Mouse (Mus musculus) mesoderm, embryonic 11.5 days (tissue): ENCODE data around the gene Ptpn18.
A peak's percentile ranks its signal among the peaks of the same experiment; 100 is the strongest.

Experiments used
- DNase-seq: peaks from one replicate; pipeline ENCODE4 v3.0.0-alpha.2; 2012; ENCODE audit warnings: low read depth, low spot score

The Ptpn18 gene

DNA sequence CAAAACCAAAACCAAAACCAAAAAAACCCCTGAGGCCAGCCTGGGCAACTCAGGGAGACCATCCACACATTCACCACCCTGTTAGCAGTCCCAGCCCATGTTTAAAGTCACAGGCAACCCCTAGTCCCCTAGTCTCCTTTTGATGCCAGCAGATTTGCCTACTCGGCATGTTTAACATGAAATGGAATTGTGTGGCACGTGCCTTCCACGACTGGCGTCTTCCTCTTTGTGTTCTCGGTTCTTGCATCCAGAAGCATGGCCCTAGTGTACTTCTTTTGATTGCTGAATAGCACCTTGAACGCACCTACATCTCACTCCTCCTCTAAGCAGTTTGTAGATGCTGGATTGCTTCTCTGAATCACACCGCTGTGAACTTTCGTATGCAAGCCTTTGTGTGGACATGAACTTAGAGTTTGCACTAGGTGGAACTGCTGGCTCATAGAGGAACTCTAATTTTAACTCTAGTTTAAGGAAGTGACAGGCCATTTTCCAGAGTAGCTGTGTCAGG, 4.8 kb downstream of the Ptpn18 start:
- DNase-seq, result no peak

GRCm38 (mm10) chr1:34465445-34465844, 5.9 kb downstream of the Ptpn18 start:
- no peak for DNase-seq

GRCm38 (mm10) chr1:34468051-34468450, 8.5 kb downstream of the Ptpn18 start:
- DNase-seq, result no peak

DNA sequence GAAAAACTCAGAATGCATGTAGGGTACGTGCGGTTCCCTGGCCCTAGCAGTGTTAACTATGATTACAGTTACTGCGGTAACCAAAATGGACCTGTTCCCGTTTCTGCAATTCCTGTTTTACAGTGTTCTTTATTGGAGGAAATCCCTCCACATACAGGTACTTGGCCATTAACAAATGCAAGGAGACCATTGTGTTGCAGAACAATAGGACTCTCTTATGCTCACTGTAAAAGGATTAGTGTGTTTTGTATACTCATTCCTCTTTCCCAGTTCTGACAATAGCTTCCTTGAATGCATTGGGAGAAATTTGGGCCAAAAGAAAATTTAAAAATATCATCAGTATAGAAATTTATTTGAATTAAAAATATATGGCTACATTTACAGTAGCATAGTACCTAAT, 8.9 kb downstream of the Ptpn18 start:
- DNase-seq, result no peak

- DNase-seq, result no peak
Observed at GRCm38 (mm10) chr1:34469801-34470200, 10.2 kb downstream of the Ptpn18 start.

- peak; percentile 33 for DNase-seq
Observed at GRCm38 (mm10) chr1:34472427-34473300, 13.1 kb downstream of the Ptpn18 start.

DNA sequence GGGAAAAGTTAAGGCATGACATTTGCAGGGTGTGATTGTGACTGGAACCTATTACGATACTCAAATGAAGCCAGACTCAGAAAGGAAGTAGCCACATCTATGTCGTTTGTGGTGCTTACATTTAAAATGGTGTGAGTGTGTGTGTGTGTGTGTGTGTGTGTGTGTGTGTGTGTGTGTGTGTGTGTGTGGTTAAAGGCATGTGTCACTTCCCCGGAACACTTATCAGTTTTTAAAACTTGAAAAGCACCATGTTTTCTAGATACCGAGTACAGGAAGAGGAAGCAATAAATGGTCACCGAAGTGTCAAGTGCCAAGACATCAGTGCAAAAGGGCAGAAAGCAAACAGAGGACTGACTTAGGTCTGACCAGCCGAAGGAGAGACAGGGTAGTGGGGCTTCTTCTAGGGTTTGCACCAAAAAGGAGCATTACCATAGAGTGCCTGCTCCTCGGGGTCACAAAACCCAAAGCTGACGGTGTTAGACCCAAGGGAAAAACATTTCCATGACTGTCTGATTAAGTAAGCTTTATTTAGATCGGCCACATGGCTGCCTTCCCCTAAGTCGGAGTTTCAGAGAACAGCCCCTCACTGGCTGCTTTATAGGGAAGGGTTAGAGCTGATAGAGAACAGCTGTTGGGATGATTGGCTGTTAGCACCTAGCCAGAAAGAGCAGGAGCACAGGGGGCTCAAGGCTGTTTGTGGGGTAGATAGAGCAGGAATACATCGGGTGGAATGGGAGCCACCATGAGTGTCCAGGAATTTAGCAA, 19.5 kb downstream of the Ptpn18 start:
- no peak for DNase-seq

- no peak for DNase-seq
Observed at GRCm38 (mm10) chr1:34480801-34481200, 21.2 kb downstream of the Ptpn18 start.

- no peak for DNase-seq
Observed at GRCm38 (mm10) chr1:34481920-34482669, 22.5 kb downstream of the Ptpn18 start.

- DNase-seq, result no peak
Observed at GRCm38 (mm10) chr1:34484470-34484869, 24.9 kb downstream of the Ptpn18 start.

DNA sequence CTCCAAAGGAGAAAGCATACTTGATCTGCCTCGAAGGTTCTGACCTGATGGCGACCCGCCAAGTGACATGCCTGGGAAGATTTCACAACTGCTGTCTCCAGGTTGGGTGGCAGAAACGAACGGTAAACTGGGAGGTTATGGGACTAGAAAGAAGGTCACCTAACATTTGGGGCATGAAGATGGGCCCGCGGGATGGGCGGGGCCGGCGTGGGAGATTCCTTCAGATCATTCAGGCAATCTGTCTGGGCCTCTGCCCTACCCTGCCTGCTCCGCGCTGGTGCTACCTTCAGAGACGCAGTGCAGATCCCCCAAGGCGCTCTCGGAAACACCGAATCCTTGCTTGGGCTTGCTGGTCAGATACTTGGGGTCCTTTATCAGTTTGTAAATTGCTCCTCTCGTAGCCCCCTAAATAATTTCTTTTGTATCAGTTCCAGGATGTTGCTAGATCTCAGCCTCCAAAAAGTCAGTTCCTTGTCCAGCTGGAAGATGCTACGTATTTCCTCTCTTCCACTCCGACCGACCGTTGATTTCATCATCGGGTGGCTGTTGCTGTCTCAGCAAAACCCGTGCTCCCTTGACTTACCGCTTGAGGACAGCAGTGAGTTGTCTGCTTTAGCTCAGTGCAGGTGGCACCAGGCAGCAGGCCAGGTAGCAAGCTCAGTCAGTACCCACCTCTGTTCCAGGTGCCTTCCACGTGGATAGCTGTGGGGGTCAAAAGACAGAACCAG, 26.1 kb downstream of the Ptpn18 start:
- no peak for DNase-seq

DNA sequence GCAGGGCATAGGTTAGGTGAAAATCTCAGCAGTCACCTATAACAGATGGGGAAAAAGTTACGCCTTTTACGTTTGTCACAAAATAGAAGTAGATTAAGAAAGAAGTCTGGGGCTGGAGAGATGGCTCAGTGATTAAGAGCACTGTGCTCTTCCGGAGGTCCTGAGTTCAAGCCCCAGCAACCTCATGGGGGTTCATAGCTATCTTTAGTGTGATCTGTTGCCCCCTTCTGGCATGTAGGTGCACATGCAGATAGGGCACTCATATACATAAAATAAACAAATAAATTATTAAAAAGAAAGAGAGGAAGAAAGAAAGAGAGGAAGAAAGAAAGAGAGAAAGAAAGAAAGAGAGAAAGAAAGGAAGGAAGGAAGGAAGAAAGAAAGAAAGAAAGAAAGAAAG, 27.8 kb downstream of the Ptpn18 start:
- no peak for DNase-seq

DNA sequence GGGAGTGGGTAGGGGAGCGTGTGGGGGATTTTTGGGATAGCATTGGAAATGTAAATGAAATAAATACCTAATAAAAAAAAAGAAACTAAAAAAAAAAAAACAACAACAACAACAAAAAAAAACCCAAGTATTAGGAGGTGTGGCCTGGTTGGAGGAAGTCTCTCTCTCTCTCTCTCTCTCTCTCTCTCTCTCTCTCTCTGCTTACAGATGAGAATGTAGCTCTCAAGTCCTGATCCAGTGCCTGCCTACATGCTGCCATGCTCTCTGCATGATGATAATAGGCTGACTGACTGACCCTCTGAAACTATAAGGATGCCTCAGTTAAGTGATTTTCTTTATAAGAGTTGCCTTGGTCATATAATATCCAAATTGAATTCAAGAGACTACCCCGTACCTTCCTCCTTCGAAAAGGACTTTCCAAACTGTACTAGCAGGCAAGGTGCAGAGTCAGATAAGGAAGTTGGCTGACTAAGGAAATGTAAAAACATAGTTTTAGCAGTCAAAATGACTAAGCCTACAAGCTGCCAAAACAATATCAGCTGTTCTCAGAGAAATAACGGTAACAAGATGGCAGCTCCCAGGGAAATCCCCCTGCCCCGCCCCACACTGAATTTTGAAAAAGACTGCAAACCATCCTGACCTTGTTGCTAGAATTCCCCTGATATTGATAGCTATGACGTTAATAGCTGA, 30.4 kb downstream of the Ptpn18 start:
- DNase-seq, result no peak

DNA sequence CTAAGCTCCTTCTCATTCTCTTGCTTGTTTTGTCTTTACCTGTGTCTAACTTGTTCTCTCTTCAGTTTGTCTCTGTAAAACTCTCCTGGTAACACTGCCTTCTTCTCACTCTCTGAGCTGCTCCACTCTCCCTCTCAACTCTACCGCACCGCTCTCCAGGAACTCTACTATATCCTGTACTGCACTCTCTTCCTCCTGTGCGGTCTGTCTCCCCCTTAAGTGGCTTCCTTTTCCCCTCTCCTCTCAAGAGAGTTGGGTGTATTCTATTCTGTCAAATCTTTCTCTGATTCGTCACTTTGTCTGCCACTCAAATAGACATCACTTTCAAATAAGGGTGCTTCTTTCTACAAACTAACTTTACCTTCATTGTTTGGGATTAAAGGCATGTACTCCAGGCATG, 31.9 kb downstream of the Ptpn18 start:
- no peak for DNase-seq

DNA sequence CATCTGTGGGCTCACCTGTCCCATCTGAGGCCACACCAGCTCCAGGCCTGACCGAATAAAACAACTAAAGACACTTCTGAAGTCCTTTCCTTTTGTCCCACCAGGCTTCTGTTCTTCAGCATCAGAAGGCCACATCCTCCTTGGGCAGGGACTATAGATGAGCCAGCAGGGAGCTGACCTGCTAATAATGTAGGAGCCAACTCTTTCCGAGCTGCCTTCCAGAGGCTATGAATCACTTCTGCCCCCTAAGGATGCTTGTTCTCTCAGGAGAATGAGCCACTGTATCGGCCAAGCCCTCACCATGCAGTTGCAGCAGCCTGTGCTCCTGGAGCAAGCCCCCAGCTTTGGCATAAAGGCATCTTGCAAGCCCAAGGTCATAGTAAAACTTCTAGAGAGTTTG, 43.4 kb downstream of the Ptpn18 start:
- DNase-seq, result no peak

DNA sequence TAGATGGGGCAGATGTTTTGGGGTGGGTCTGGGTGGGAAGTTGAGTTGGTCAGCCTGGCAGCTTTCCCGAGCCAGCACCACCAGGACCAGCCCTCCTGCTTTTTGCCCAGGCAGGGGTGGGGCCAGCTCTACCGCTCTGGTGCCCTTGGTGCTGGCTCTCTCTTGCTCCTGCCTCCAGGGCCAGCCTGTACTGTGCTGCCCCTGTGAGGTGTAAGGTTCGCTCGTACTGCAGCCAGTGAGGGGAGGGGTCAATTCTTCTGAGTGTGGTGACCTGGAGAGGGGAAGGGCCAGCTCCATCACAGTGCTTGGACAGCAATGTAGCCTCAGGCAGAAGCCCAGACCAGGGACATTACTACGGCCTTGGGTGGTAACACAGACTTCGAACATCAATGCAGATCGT, 45.7 kb downstream of the Ptpn18 start:
- no peak for DNase-seq

- no peak for DNase-seq
Observed at GRCm38 (mm10) chr1:34505970-34506551, 46.5 kb downstream of the Ptpn18 start.

DNA sequence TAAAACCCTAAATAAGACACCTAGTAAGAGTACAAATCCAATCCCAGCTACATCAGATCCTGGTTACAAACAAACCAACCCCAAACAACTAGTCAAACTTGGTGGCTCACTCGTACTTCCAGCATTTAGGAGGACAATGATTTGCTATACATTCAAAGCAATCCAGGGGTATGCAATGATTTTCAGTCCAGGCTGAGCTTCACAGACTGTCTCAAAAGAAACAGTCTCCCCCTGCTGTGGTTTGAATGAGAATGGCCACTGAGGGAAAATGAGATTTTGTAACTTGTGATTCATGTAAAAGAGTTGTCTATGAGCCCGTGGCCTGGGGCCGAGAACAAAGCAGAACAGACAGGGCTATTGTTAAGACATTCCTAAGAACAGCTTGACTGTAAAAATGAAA, 48.4 kb downstream of the Ptpn18 start:
- no peak for DNase-seq

- no peak for DNase-seq
Observed at GRCm38 (mm10) chr1:34510575-34510981, 51.0 kb downstream of the Ptpn18 start.

DNA sequence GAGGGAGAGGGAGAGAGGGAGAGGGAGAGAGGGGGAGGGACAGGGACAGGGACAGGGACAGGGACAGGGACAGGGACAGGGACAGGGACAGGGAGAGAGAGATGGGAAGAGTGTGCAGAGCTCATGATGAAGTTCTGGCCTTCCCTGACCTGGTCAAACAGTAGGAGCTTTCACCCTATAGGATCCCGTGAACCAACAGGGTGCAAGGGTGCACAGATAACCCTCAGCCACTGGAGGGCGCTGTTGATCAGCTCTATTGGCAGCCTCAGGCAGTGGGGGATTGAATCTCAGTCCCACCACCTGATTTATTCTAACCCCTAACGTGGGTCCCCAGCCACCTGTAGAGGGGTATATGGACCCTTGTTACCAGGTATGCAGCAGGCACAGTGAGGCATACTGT, 51.5 kb downstream of the Ptpn18 start:
- DNase-seq, result peak; percentile 68
